Mouse (Mus musculus) lung, postnatal 0 days (tissue): ENCODE data around the gene Psap.

Source experiments
- CTCF ChIP-seq: IDR thresholded peaks from 2 replicates; pipeline ENCODE4 v1.5.1; 2016; ENCODE audit warnings: antibody characterized with exemption, mild to moderate bottlenecking
- EP300 ChIP-seq: IDR thresholded peaks from 2 replicates; pipeline ENCODE4 v1.6.1; 2016; ENCODE audit warnings: antibody characterized with exemption, mild to moderate bottlenecking, control low read depth

DNA sequence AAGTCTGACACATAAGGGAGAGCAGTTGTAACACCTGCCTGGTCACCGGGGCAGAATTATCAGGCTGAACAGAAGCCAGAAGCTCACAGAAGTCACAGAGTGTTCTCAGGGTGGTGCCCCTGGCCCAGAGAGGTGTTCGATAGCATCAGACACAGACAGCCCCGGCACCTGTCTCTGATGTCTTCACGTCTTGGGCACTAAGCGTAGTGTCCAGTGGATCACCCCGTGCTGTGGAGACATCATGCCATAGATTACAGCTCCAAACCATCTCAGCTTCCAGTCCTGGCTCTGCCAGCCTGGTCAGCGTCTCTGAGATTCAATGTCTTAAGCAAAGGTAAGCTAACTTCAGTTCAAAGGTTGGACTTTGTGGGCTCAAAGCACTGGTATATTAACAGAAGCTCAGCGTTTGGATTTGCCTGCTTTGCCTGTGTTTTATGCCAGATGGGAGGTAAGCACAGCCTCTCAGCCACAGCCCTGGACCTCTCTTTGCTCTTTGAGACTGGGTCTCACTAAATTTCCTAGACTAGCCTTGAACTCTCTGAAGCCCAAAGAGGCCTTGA lies 10.5 kb upstream of the Psap start:
- TF ChIP-seq CTCF (no peak), EP300 (no peak)
